Mouse (Mus musculus): ENCODE results near the gene Xpnpep1. TPM values are rescaled to one million over a fixed set of nuclear protein-coding genes. Genes with fewer than 3 reads are reported as not detected.
A peak's percentile ranks its signal among the peaks of the same experiment; 100 is the strongest.

The Xpnpep1 gene
- polyA plus RNA-seq, 1 experiment = 45.4 TPM

DNA sequence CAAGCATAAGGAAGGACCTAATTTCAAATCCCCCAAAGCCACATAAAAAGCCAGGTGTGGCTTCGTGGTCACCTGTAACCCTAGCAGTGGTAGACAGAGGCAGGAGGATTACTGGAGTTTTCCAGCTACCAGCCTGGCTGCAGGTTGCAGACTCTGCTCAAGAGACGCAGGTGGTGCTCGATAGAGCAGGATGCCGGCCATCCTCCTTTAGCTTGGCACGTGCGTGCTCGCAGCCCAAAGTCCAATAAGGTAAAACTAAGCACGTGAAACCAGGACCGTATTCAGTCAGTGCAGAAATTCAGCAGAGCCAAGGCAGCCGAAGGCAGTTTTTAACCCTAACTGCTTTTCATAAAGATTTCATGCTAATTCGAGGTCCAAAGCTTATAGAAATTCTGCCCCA, 40.0 kb upstream of the Xpnpep1 start:
- WGBS = 82% methylated on average over 11 of the region's 11 CpGs
- Histone ChIP-seq H3K4me1 (ENCODE audit: control insufficient read depth, insufficient read depth, low read length) (no peaks in the 10 kb centered on the region), H3K4me3 (replicated peaks; ENCODE audit: control insufficient read depth, low read depth, low read length) (no peak overlapping the region), H3K27ac (ENCODE audit: control insufficient read depth, insufficient read depth, low read depth, low read length, poor library complexity) (no peak overlapping the region)
- TF ChIP-seq CTCF (IDR thresholded peaks at IDR 0.05; ENCODE audit: control insufficient read depth, insufficient read depth, low read length) = no peak

DNA sequence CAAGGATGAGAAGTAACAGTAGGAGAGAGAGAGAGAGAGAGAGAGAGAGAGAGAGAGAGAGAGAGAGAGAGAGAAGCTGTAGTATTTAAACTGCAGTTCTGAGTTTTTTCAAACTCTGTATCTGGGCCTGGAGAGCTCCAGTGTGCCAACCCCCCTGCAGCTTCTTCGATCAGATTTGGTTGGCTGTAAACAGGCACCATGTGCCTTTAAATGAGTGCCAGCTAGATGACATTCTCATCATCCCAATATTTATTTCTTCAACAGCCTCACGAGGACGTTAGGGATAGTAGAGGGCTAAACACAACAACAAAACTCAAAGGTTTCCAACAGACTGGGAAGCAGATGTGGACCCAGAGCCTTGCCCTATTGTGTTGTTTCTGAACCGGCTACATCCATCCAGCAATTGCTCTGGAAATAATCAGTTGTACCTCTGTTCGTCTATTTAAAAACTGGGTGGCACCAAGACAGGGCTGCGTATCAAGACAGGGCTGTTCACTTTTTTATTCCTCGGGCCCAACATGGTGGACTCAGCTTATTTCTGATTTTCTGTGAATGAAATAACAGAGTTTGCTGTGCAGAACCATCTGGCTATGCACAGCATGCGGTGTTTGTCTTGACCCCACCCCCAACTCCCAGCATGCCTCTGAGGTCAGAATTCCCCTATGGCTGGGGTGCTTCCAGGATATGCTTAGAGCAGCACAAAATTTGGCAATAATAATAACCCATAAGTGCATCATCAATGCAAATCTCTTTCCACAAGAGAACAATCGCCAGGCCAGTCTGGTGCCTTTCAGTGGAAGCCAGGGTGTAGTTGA, 38.5 kb upstream of the Xpnpep1 start:
- no peak for TF ChIP-seq CTCF (IDR thresholded peaks at IDR 0.05; ENCODE audit: control insufficient read depth, insufficient read depth, low read length)
- no peak for TF ChIP-seq POLR2A (IDR thresholded peaks at IDR 0.05; ENCODE audit: borderline replicate concordance, control insufficient read depth, low read depth, low read length)
- H3K4me1 ChIP-seq (ENCODE audit: control insufficient read depth, insufficient read depth, low read length) = no peaks in the 10 kb centered on the region
- 82% methylated on average over 9 of the region's 9 CpGs for WGBS

GRCm38 (mm10) chr19:53077278-53077677, 37.3 kb upstream of the Xpnpep1 start:
- Histone ChIP-seq H3K4me3 (replicated peaks; ENCODE audit: control insufficient read depth, low read depth, low read length) (no peak overlapping the region), H3K27ac (ENCODE audit: control insufficient read depth, insufficient read depth, low read depth, low read length, poor library complexity) (no peak overlapping the region), H3K4me1 (ENCODE audit: control insufficient read depth, insufficient read depth, low read length) (no peaks in the 10 kb centered on the region)
- WGBS = 97% methylated on average over 5 of the region's 5 CpGs
- TF ChIP-seq POLR2A (IDR thresholded peaks at IDR 0.05; ENCODE audit: borderline replicate concordance, control insufficient read depth, low read depth, low read length) = no peak
- TF ChIP-seq CTCF (IDR thresholded peaks at IDR 0.05; ENCODE audit: control insufficient read depth, insufficient read depth, low read length) = no peak

More for the DNA sequence above, 38.5 kb upstream of the Xpnpep1 start:
- Histone ChIP-seq H3K27ac (ENCODE audit: control insufficient read depth, insufficient read depth, low read depth, low read length, poor library complexity) (no peak overlapping the region), H3K4me3 (replicated peaks; ENCODE audit: control insufficient read depth, low read depth, low read length) (no peak overlapping the region)

GRCm38 (mm10) chr19:53076238-53076981, 36.4 kb upstream of the Xpnpep1 start:
- TF ChIP-seq POLR2A (IDR thresholded peaks at IDR 0.05; ENCODE audit: borderline replicate concordance, control insufficient read depth, low read depth, low read length) = no peak
- no peak for TF ChIP-seq CTCF (IDR thresholded peaks at IDR 0.05; ENCODE audit: control insufficient read depth, insufficient read depth, low read length)
- Histone ChIP-seq H3K4me1 (ENCODE audit: control insufficient read depth, insufficient read depth, low read length) (no peaks in the 10 kb centered on the region), H3K4me3 (replicated peaks; ENCODE audit: control insufficient read depth, low read depth, low read length) (no peak overlapping the region), H3K27ac (ENCODE audit: control insufficient read depth, insufficient read depth, low read depth, low read length, poor library complexity) (no peak overlapping the region)
- 86% methylated on average over 18 of the region's 18 CpGs for WGBS

GRCm38 (mm10) chr19:53075896-53076237, 35.9 kb upstream of the Xpnpep1 start:
- TF ChIP-seq POLR2A (IDR thresholded peaks at IDR 0.05; ENCODE audit: borderline replicate concordance, control insufficient read depth, low read depth, low read length) = no peak
- no peak for TF ChIP-seq CTCF (IDR thresholded peaks at IDR 0.05; ENCODE audit: control insufficient read depth, insufficient read depth, low read length)
- WGBS = 83% methylated on average over 11 of the region's 11 CpGs
- Histone ChIP-seq H3K27ac (ENCODE audit: control insufficient read depth, insufficient read depth, low read depth, low read length, poor library complexity) (no peak overlapping the region), H3K4me1 (ENCODE audit: control insufficient read depth, insufficient read depth, low read length) (no peaks in the 10 kb centered on the region), H3K4me3 (replicated peaks; ENCODE audit: control insufficient read depth, low read depth, low read length) (no peak overlapping the region)

- 72% methylated on average over 13 of the region's 13 CpGs for WGBS
- no peaks in the 10 kb centered on the region for H3K4me1 ChIP-seq (ENCODE audit: control insufficient read depth, insufficient read depth, low read length)
- TF ChIP-seq CTCF (IDR thresholded peaks at IDR 0.05; ENCODE audit: control insufficient read depth, insufficient read depth, low read length) (no peak), POLR2A (IDR thresholded peaks at IDR 0.05; ENCODE audit: borderline replicate concordance, control insufficient read depth, low read depth, low read length) (no peak)
- no peak overlapping the region for H3K27ac ChIP-seq (ENCODE audit: control insufficient read depth, insufficient read depth, low read depth, low read length, poor library complexity)
- no peak overlapping the region for H3K4me3 ChIP-seq (replicated peaks; ENCODE audit: control insufficient read depth, low read depth, low read length)
Measured at GRCm38 (mm10) chr19:53074899-53075722, 35.1 kb upstream of the Xpnpep1 start.

DNA sequence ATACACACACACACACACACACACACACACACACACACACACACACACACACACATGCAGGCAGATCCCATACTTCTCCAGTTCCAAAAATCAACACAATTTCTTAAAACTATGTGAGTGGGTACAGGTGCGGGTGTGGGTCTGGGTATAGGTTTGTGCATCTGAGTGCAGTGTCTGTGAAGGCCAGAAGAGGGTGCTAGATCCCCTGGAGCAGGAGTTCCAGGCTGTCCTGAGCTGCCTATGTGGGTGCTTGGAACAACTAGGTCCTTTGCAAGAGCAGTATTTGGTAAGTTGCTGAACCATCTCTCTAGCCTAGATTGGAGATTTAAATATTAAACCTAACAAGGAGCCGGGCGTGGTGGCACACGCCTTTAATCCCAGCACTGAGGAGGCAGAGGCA, 33.5 kb upstream of the Xpnpep1 start:
- no peaks in the 10 kb centered on the region for H3K4me1 ChIP-seq (ENCODE audit: control insufficient read depth, insufficient read depth, low read length)
- TF ChIP-seq CTCF (IDR thresholded peaks at IDR 0.05; ENCODE audit: control insufficient read depth, insufficient read depth, low read length) (peak; percentile 54; the same call in 1 of the 2 replicates), POLR2A (IDR thresholded peaks at IDR 0.05; ENCODE audit: borderline replicate concordance, control insufficient read depth, low read depth, low read length) (no peak)
- 95% methylated on average over 4 of the region's 4 CpGs for WGBS
- H3K4me3 ChIP-seq (replicated peaks; ENCODE audit: control insufficient read depth, low read depth, low read length) = no peak overlapping the region
- no peak overlapping the region for H3K27ac ChIP-seq (ENCODE audit: control insufficient read depth, insufficient read depth, low read depth, low read length, poor library complexity)

GRCm38 (mm10) chr19:53072406-53072805, 32.4 kb upstream of the Xpnpep1 start:
- no peak overlapping the region for H3K27ac ChIP-seq (ENCODE audit: control insufficient read depth, insufficient read depth, low read depth, low read length, poor library complexity)
- 86% methylated on average over 5 of the region's 5 CpGs for WGBS
- no peak overlapping the region for H3K4me3 ChIP-seq (replicated peaks; ENCODE audit: control insufficient read depth, low read depth, low read length)
- H3K4me1 ChIP-seq (ENCODE audit: control insufficient read depth, insufficient read depth, low read length) = no peaks in the 10 kb centered on the region
- TF ChIP-seq POLR2A (IDR thresholded peaks at IDR 0.05; ENCODE audit: borderline replicate concordance, control insufficient read depth, low read depth, low read length) (no peak), CTCF (IDR thresholded peaks at IDR 0.05; ENCODE audit: control insufficient read depth, insufficient read depth, low read length) (no peak)

Data from bone marrow, adult 2 months (tissue).